Mouse (Mus musculus): Measurements from ENCODE around the gene Ube2j1.
"Not testable (repeated sequence)": the region's sequence is repeated elsewhere in the genome, so short reads cannot be mapped to it uniquely, and the experiment has no call there.

Ube2j1 gene

GRCm38 (mm10) chr4:33005595-33006470 is 25.4 kb upstream of the Ube2j1 start:
- POLR2A ChIA-PET, CTCF ChIA-PET: not testable (repeated sequence)

- CTCF ChIA-PET: interaction anchor here (0.6 to 0.7 kb wide), 4 partner anchors 29 to 1585 kb away, joined by 3 read pairs; no protein-coding TSS in a partner anchor
- POLR2A ChIA-PET: no interaction called here
Measured at GRCm38 (mm10) chr4:33006844-33007243, 24.4 kb upstream of the Ube2j1 start.

- ChIA-PET CTCF (interaction anchor here in 2 of 4 experiments (0.6 kb wide), 3 partner anchors 55 to 303 kb away, joined by 3 read pairs; no protein-coding TSS in a partner anchor), POLR2A (interaction anchor here in 1 of 4 experiments (0.8 to 1.3 kb wide), 2 partner anchors 12 to 23 kb away, joined by 3 to 4 read pairs; no protein-coding TSS in a partner anchor)
Measured at GRCm38 (mm10) chr4:33007443-33008217, 23.6 kb upstream of the Ube2j1 start.

- ChIA-PET POLR2A (interaction anchor here in 2 of 4 experiments (0.9 to 1.0 kb wide), 3 partner anchors 14 to 15 kb away, joined by 3 to 5 read pairs (median 4); no protein-coding TSS in a partner anchor), CTCF (no interaction called here)
Measured at GRCm38 (mm10) chr4:33010078-33010477, 21.1 kb upstream of the Ube2j1 start.

GRCm38 (mm10) chr4:33012484-33012883 is 18.7 kb upstream of the Ube2j1 start:
- ChIA-PET POLR2A (interaction anchor here in 2 of 4 experiments (0.7 to 1.3 kb wide), 2 partner anchors 18 to 140 kb away, joined by 3 to 5 read pairs; no protein-coding TSS in a partner anchor), CTCF (interaction anchor here in 2 of 4 experiments (0.5 to 0.6 kb wide), 2 partner anchors 98 to 244 kb away, joined by 3 to 4 read pairs; no protein-coding TSS in a partner anchor)

- CTCF ChIA-PET: interaction anchor here in 3 of 4 experiments (0.5 to 3.7 kb wide), 6 partner anchors 66 to 504 kb away, joined by 3 to 16 read pairs (median 4); partner anchors contain the start of gene Ankrd6 (in 1 of the 3)
- POLR2A ChIA-PET: interaction anchor here in 2 of 4 experiments (0.7 to 1.0 kb wide), 2 partner anchors 12 kb away, joined by 3 read pairs; no protein-coding TSS in a partner anchor
Measured at GRCm38 (mm10) chr4:33018361-33018999, 12.7 kb upstream of the Ube2j1 start.

GRCm38 (mm10) chr4:33024420-33024819 is 6.8 kb upstream of the Ube2j1 start:
- CTCF ChIA-PET: interaction anchor here in 1 of 4 experiments (0.7 kb wide), 1 partner anchor 78 kb away, joined by 3 read pairs; no protein-coding TSS in a partner anchor

GRCm38 (mm10) chr4:33029104-33029503 is 2.1 kb upstream of the Ube2j1 start:
- POLR2A ChIA-PET: interaction anchor here in 3 of 4 experiments (0.6 to 2.3 kb wide), 6 partner anchors 10 to 478 kb away, joined by 3 to 9 read pairs (median 4); partner anchors contain the start of gene Rngtt (in 1 of the 3)
- CTCF ChIA-PET: interaction anchor here in 2 of 4 experiments (0.6 to 0.7 kb wide), 3 partner anchors 25 to 198 kb away, joined by 3 read pairs; no protein-coding TSS in a partner anchor

More at GRCm38 (mm10) chr4:33024420-33024819, 6.8 kb upstream of the Ube2j1 start:
- POLR2A ChIA-PET: interaction anchor here in 1 of 4 experiments (0.5 kb wide), 1 partner anchor 225 kb away, joined by 7 read pairs; no protein-coding TSS in a partner anchor

- ChIA-PET CTCF (interaction anchor here in 1 of 4 experiments (1.0 kb wide), 1 partner anchor 444 kb away, joined by 4 read pairs; no protein-coding TSS in a partner anchor), POLR2A (interaction anchor here in 3 of 4 experiments (0.5 to 2.3 kb wide), 14 partner anchors 9 to 279 kb away, joined by 3 to 9 read pairs (median 3); partner anchors contain the start of genes Rngtt (in 2 of the 3) and Lyrm2 (in 1 of the 3))
Measured at GRCm38 (mm10) chr4:33030264-33031194, 687 bp upstream of the Ube2j1 start.

GRCm38 (mm10) chr4:33032045-33032444 is 829 bp downstream of the Ube2j1 start:
- CTCF ChIA-PET: interaction anchor here in 2 of 4 experiments (0.6 to 1.1 kb wide), 2 partner anchors 86 to 188 kb away, joined by 3 read pairs; no protein-coding TSS in a partner anchor
- POLR2A ChIA-PET: interaction anchor here (0.6 to 1.5 kb wide), 5 partner anchors 38 to 215 kb away, joined by 3 to 4 read pairs (median 3); partner anchors contain the start of gene Pm20d2 (in 1 of the 4)

- ChIA-PET POLR2A (no interaction called here), CTCF (no interaction called here)
Measured at GRCm38 (mm10) chr4:33033515-33033914, 2.3 kb downstream of the Ube2j1 start.

GRCm38 (mm10) chr4:33039826-33040225 is 8.6 kb downstream of the Ube2j1 start:
- ChIA-PET CTCF (no interaction called here), POLR2A (interaction anchor here in 2 of 4 experiments (0.8 to 1.0 kb wide), 2 partner anchors 26 to 85 kb away, joined by 3 read pairs; no protein-coding TSS in a partner anchor)

GRCm38 (mm10) chr4:33049601-33050000 is 18.4 kb downstream of the Ube2j1 start:
- POLR2A ChIA-PET: interaction anchor here in 1 of 4 experiments (1.3 to 1.5 kb wide), 2 partner anchors 11 to 16 kb away, joined by 5 read pairs; no protein-coding TSS in a partner anchor
- CTCF ChIA-PET: no interaction called here

GRCm38 (mm10) chr4:33052055-33052454 is 20.8 kb downstream of the Ube2j1 start:
- ChIA-PET CTCF (no interaction called here), POLR2A (interaction anchor here in 2 of 4 experiments (0.8 to 3.0 kb wide), 3 partner anchors 13 to 146 kb away, joined by 3 to 9 read pairs (median 4); no protein-coding TSS in a partner anchor)

GRCm38 (mm10) chr4:33052650-33053049 is 21.4 kb downstream of the Ube2j1 start:
- POLR2A ChIA-PET: interaction anchor here in 2 of 4 experiments (0.7 to 3.0 kb wide), 6 partner anchors 13 to 259 kb away, joined by 3 to 9 read pairs (median 3); no protein-coding TSS in a partner anchor

GRCm38 (mm10) chr4:33054426-33054825 is 23.2 kb downstream of the Ube2j1 start:
- CTCF ChIA-PET: interaction anchor here in 1 of 4 experiments (0.6 kb wide), 2 partner anchors 25 to 65 kb away, joined by 3 to 10 read pairs; no protein-coding TSS in a partner anchor
- POLR2A ChIA-PET: interaction anchor here in 1 of 4 experiments (3.0 kb wide), 1 partner anchor 11 kb away, joined by 9 read pairs; no protein-coding TSS in a partner anchor

More at GRCm38 (mm10) chr4:33052650-33053049, 21.4 kb downstream of the Ube2j1 start:
- CTCF ChIA-PET: no interaction called here
